Mouse (Mus musculus) embryonic facial prominence, embryonic 14.5 days (tissue): ENCODE results near the gene Camta1. TPM values are rescaled to one million over a fixed set of nuclear protein-coding genes. Genes with fewer than 3 reads are reported as not detected.
"Not testable (repeated sequence)": the region's sequence is repeated elsewhere in the genome, so short reads cannot be mapped to it uniquely, and the experiment has no call there.

ENCODE experiments used
- ATAC-seq: fragments of 200-750 bp; cut with Nextera tagmentation; 2 replicates; pipeline ENCODE4 v1.8.0; 2017; ENCODE audit warnings: low read depth, moderate number of reproducible peaks, moderate TSS enrichment
- DNase-seq: peaks from one replicate; pipeline ENCODE4 v3.0.0-alpha.2; 2015; ENCODE audit warnings: low spot score
- H3K27ac ChIP-seq: fragments of 300-500 bp; sonication (generic); replicated peaks from 2 replicates; pipeline ENCODE4 v1.5.1; 2014; ENCODE audit warnings: low read depth, mild to moderate bottlenecking, low read length, moderate library complexity
- H3K27me3 ChIP-seq: fragments of 300-500 bp; sonication (generic); replicated peaks from 2 replicates; pipeline ENCODE4 v1.6.1; 2014; ENCODE audit warnings: low read length; ENCODE audit not compliant: control insufficient read depth, insufficient read depth
- H3K36me3 ChIP-seq: fragments of 300-500 bp; sonication (generic); 2 replicates; pipeline ENCODE4 v1.6.1; 2014; ENCODE audit warnings: low read length, mixed read lengths; ENCODE audit not compliant: control insufficient read depth, insufficient read depth
- H3K4me1 ChIP-seq: fragments of 300-500 bp; sonication (generic); 2 replicates; pipeline ENCODE4 v1.6.1; 2014; ENCODE audit warnings: antibody characterized with exemption, low read length; ENCODE audit not compliant: control insufficient read depth, insufficient read depth
- H3K4me2 ChIP-seq: fragments of 300-500 bp; sonication (generic); 2 replicates; pipeline ENCODE4 v1.6.1; 2014; ENCODE audit warnings: low read depth, mild to moderate bottlenecking, low read length, moderate library complexity, mixed read lengths
- H3K4me3 ChIP-seq: fragments of 300-500 bp; sonication (generic); 2 replicates; pipeline ENCODE4 v1.5.1; 2014; ENCODE audit warnings: low read depth, mild to moderate bottlenecking, low read length
- H3K9ac ChIP-seq: fragments of 300-500 bp; sonication (generic); 2 replicates; pipeline ENCODE4 v1.6.1; 2014; ENCODE audit warnings: low read depth, mild to moderate bottlenecking, low read length, moderate library complexity, mixed read lengths
- H3K9me3 ChIP-seq: fragments of 300-500 bp; sonication (generic); 2 replicates; pipeline ENCODE4 v1.6.1; 2016; ENCODE audit warnings: low read length; ENCODE audit not compliant: control insufficient read depth
- WGBS: fragments of 180-500 bp; shearing (Covaris S2); extraction: QIAGEN DNeasy Blood & Tissue Kit; methylation state at CpG from one replicate; pipeline ENCODE4 v1.1.7; 2014; 5-methylcytosine and 5-hydroxymethylcytosine counted together
- polyA plus RNA-seq: library from polyadenylated mRNA; unstranded; fragments of >200 nt; fragmentation: Nextera tagmentation; extraction: Ambion mirVana; gene quantifications from 2 replicates; pipeline ENCODE4 v1.2.1, GENCODE M21; 2014

Gene Camta1
- polyA plus RNA-seq, 1 experiment from 2014 or later = 77.3 TPM

- 91% methylated on average over 1 of the region's 1 CpGs for WGBS
- not testable (repeated sequence) for ATAC-seq
- peaks cover 31% of the 10 kb centered on the region; the same call in 1 of the 2 replicates for H3K36me3 ChIP-seq
Measured at GRCm38 (mm10) chr4:151017356-151017755, 844.3 kb downstream of the Camta1 start.

GRCm38 (mm10) chr4:151015946-151016345, 845.7 kb downstream of the Camta1 start:
- no peak overlapping the region for H3K9ac ChIP-seq
- no peaks in the 10 kb centered on the region for H3K4me1 ChIP-seq
- H3K4me3 ChIP-seq = no peak overlapping the region
- H3K4me2 ChIP-seq = no peak overlapping the region
- no peaks in the 10 kb centered on the region for H3K27me3 ChIP-seq
- H3K27ac ChIP-seq = no peak overlapping the region
- DNase-seq (no peak), ATAC-seq (no peak)
- H3K36me3 ChIP-seq = peaks cover 22% of the 10 kb centered on the region; the same call in 1 of the 2 replicates
- 47% methylated on average over 10 of the region's 10 CpGs for WGBS
- H3K9me3 ChIP-seq = no peaks in the 10 kb centered on the region

More at GRCm38 (mm10) chr4:151017356-151017755, 844.3 kb downstream of the Camta1 start:
- H3K27me3 ChIP-seq, H3K9ac ChIP-seq, H3K4me2 ChIP-seq, H3K4me1 ChIP-seq, H3K4me3 ChIP-seq, DNase-seq, H3K9me3 ChIP-seq, H3K27ac ChIP-seq: not testable (repeated sequence)

- Histone ChIP-seq H3K36me3 (peaks cover 8% of the 10 kb centered on the region; the same call in 1 of the 2 replicates), H3K4me1 (no peaks in the 10 kb centered on the region)
- 93% methylated on average over 7 of the region's 7 CpGs for WGBS
Measured at GRCm38 (mm10) chr4:151010316-151010715, 851.4 kb downstream of the Camta1 start.

GRCm38 (mm10) chr4:151006945-151007344, 854.7 kb downstream of the Camta1 start:
- Histone ChIP-seq H3K4me1 (no peaks in the 10 kb centered on the region), H3K36me3 (peaks cover 8% of the 10 kb centered on the region; the same call in 1 of the 2 replicates), H3K27ac (no peak overlapping the region), H3K4me2 (no peak overlapping the region), H3K9ac (no peak overlapping the region), H3K27me3 (no peaks in the 10 kb centered on the region), H3K9me3 (no peaks in the 10 kb centered on the region), H3K4me3 (no peak overlapping the region)
- DNase-seq (peak; percentile 12), ATAC-seq (no peak)
- 52% methylated on average over 6 of the region's 6 CpGs for WGBS

More at GRCm38 (mm10) chr4:151010316-151010715, 851.4 kb downstream of the Camta1 start:
- no peak overlapping the region for H3K27ac ChIP-seq
- H3K4me3 ChIP-seq = no peak overlapping the region
- DNase-seq = no peak
- no peak overlapping the region for H3K9ac ChIP-seq
- H3K4me2 ChIP-seq = no peak overlapping the region
- H3K27me3 ChIP-seq = no peaks in the 10 kb centered on the region
- ATAC-seq = no peak
- H3K9me3 ChIP-seq = no peaks in the 10 kb centered on the region

- no peaks in the 10 kb centered on the region for H3K9me3 ChIP-seq
- no peaks in the 10 kb centered on the region for H3K4me1 ChIP-seq
- H3K9ac ChIP-seq = no peak overlapping the region
- DNase-seq (no peak), ATAC-seq (no peak)
- 87% methylated on average over 13 of the region's 13 CpGs for WGBS
- no peak overlapping the region for H3K27ac ChIP-seq
- peaks cover 8% of the 10 kb centered on the region; the same call in 1 of the 2 replicates for H3K36me3 ChIP-seq
- no peak overlapping the region for H3K4me2 ChIP-seq
- H3K27me3 ChIP-seq = no peaks in the 10 kb centered on the region
- H3K4me3 ChIP-seq = no peak overlapping the region
Measured at GRCm38 (mm10) chr4:151005656-151006318, 855.9 kb downstream of the Camta1 start.

- peaks cover 8% of the 10 kb centered on the region; the same call in 1 of the 2 replicates for H3K36me3 ChIP-seq
- H3K4me3 ChIP-seq = no peak overlapping the region
- H3K27me3 ChIP-seq = no peaks in the 10 kb centered on the region
- ATAC-seq (no peak), DNase-seq (no peak)
- no peak overlapping the region for H3K27ac ChIP-seq
- H3K9me3 ChIP-seq = no peaks in the 10 kb centered on the region
- 69% methylated on average over 13 of the region's 13 CpGs for WGBS
- no peak overlapping the region for H3K9ac ChIP-seq
- no peaks in the 10 kb centered on the region for H3K4me1 ChIP-seq
- no peak overlapping the region for H3K4me2 ChIP-seq
Measured at GRCm38 (mm10) chr4:151001397-151001796, 860.3 kb downstream of the Camta1 start.

GRCm38 (mm10) chr4:150998626-150999025, 863.0 kb downstream of the Camta1 start:
- H3K27ac ChIP-seq = no peak overlapping the region
- no peak for DNase-seq
- H3K4me2 ChIP-seq = no peak overlapping the region
- no peaks in the 10 kb centered on the region for H3K4me1 ChIP-seq
- no peaks in the 10 kb centered on the region for H3K27me3 ChIP-seq
- H3K9me3 ChIP-seq = no peaks in the 10 kb centered on the region
- H3K36me3 ChIP-seq = no peaks in the 10 kb centered on the region
- 93% methylated on average over 9 of the region's 9 CpGs for WGBS
- ATAC-seq = no peak
- H3K9ac ChIP-seq = no peak overlapping the region
- H3K4me3 ChIP-seq = no peak overlapping the region

- H3K4me1 ChIP-seq = no peaks in the 10 kb centered on the region
- 89% methylated on average over 7 of the region's 7 CpGs for WGBS
- no peak within 1 kb of the TSS for H3K4me3 ChIP-seq
- no peak within 1 kb of the TSS for H3K9ac ChIP-seq
- ATAC-seq (no peak), DNase-seq (no peak)
- H3K27me3 ChIP-seq = no peaks in the 10 kb centered on the region
- H3K27ac ChIP-seq = no peak within 1 kb of the TSS
- H3K9me3 ChIP-seq = no peaks in the 10 kb centered on the region
- no peaks in the 10 kb centered on the region for H3K36me3 ChIP-seq
- no peak within 1 kb of the TSS for H3K4me2 ChIP-seq
Measured at GRCm38 (mm10) chr4:150996797-150997196, 864.9 kb downstream of the Camta1 start, which contains the start of gene Uts2. Gene Uts2, plus strand, starts transcription at chr4:150997097.

- no peak overlapping the region for H3K4me2 ChIP-seq
- no peaks in the 10 kb centered on the region for H3K4me1 ChIP-seq
- no peaks in the 10 kb centered on the region for H3K27me3 ChIP-seq
- WGBS = 47% methylated on average over 6 of the region's 6 CpGs
- H3K9ac ChIP-seq = no peak overlapping the region
- H3K36me3 ChIP-seq = no peaks in the 10 kb centered on the region
- peak; percentile 13 for DNase-seq
- no peaks in the 10 kb centered on the region for H3K9me3 ChIP-seq
- no peak for ATAC-seq
- no peak overlapping the region for H3K27ac ChIP-seq
- H3K4me3 ChIP-seq = no peak overlapping the region
Measured at GRCm38 (mm10) chr4:150990148-150990547, 871.5 kb downstream of the Camta1 start.
